Mouse (Mus musculus) bone marrow macrophage, adult 2 months (primary cell): ENCODE measurements around the gene Zbtb22.

Source experiments
- CTCF ChIP-seq: IDR thresholded peaks from 2 replicates; pipeline ENCODE4 v1.5.1; 2012; ENCODE audit warnings: low read depth, mild to moderate bottlenecking, low read length, moderate library complexity
- POLR2A ChIP-seq: IDR thresholded peaks from 2 replicates; pipeline ENCODE4 v1.6.1; 2012; ENCODE audit warnings: mild to moderate bottlenecking, low read depth, low read length, borderline replicate concordance

DNA sequence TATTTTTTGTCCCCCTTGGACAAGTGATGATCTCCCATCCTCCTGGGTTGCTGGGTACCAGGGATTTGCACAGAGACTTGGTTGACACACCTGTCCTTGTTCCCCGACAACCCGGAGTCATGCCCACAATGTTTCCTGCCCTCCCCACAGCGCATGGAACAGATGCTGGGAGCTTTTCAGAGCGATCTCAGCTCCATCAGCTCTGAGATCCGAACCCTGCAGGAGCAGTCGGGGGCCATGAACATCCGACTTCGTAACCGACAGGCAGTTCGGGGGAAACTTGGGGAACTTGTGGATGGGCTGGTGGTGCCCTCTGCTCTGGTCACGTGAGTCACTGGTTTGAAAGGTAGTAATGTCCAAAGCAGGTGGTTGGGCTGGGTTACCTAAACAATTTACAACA lies 42.7 kb downstream of the Zbtb22 start:
- TF ChIP-seq POLR2A: no peak
- no peak for TF ChIP-seq CTCF
